Mouse (Mus musculus) thymus, adult 2 months (tissue): ENCODE results near the gene Dis3l. TPM values are rescaled to one million over a fixed set of nuclear protein-coding genes. Genes with fewer than 3 reads are reported as not detected.

Experiments used
- DNase-seq: peaks from one replicate; pipeline ENCODE4 v3.0.0; 2021
- H3K27ac ChIP-seq: fragments of 200-500 bp; 2 replicates; pipeline ENCODE4 v1.5.1; 2012; ENCODE audit warnings: low read length, control low read depth; ENCODE audit not compliant: control insufficient read depth, insufficient read depth
- H3K27me3 ChIP-seq: fragments of 200-500 bp; 2 replicates; pipeline ENCODE4 v1.6.1; 2012; ENCODE audit warnings: mild to moderate bottlenecking, low read length, moderate library complexity, mixed read lengths; ENCODE audit not compliant: control insufficient read depth, insufficient read depth
- H3K36me3 ChIP-seq: fragments of 200-500 bp; 2 replicates; pipeline ENCODE4 v1.6.1; 2012; ENCODE audit warnings: mild to moderate bottlenecking, low read length, moderate library complexity; ENCODE audit not compliant: control insufficient read depth, insufficient read depth
- H3K4me1 ChIP-seq: fragments of 200-500 bp; replicated peaks from 2 replicates; pipeline ENCODE4 v1.6.1; 2012; ENCODE audit warnings: low read length; ENCODE audit not compliant: control insufficient read depth, insufficient read depth
- H3K4me3 ChIP-seq: fragments of 200-500 bp; 2 replicates; pipeline ENCODE4 v1.5.1; 2012; ENCODE audit warnings: mild to moderate bottlenecking, low read length, control low read depth, moderate library complexity; ENCODE audit not compliant: control insufficient read depth, insufficient read depth
- CTCF ChIP-seq: fragments of 200-500 bp; IDR thresholded peaks from 2 replicates; pipeline ENCODE4 v1.5.1; 2012; ENCODE audit warnings: mild to moderate bottlenecking, control low read depth, low read length, moderate library complexity, borderline replicate concordance; ENCODE audit not compliant: control insufficient read depth, poor library complexity, insufficient read depth; ENCODE audit errors: extremely low read depth
- POLR2A ChIP-seq: fragments of 200-500 bp; IDR thresholded peaks from 2 replicates; pipeline ENCODE4 v1.6.1; 2012; ENCODE audit warnings: mild to moderate bottlenecking, low read length, control low read depth, moderate library complexity; ENCODE audit not compliant: control insufficient read depth, poor library complexity, insufficient read depth; ENCODE audit errors: extremely low read depth
- WGBS: fragments of 180-500 bp; shearing (Covaris S2); methylation state at CpG from one replicate; pipeline ENCODE4 v1.1.7; 2018; 5-methylcytosine and 5-hydroxymethylcytosine counted together
- polyA plus RNA-seq: library from polyadenylated mRNA; depleted of rRNA; stranded (reverse); fragments of >200 nt; gene quantifications from 2 replicates; pipeline ENCODE4 v1.2.3, GENCODE M21; 2012

The Dis3l gene
- polyA plus RNA-seq, 1 experiment = 12.0 TPM

- DNase-seq = no peak
- Histone ChIP-seq H3K36me3 (no peaks in the 10 kb centered on the region), H3K4me1 (no peaks in the 10 kb centered on the region), H3K27me3 (no peaks in the 10 kb centered on the region), H3K27ac (no peak overlapping the region), H3K4me3 (no peak overlapping the region)
- 73% methylated on average over 11 of the region's 11 CpGs for WGBS
- no peak for TF ChIP-seq POLR2A
These were observed 30.3 kb upstream of the Dis3l start for GRCm38 (mm10) chr9:64371305-64371819.

GRCm38 (mm10) chr9:64369871-64370270, 28.8 kb upstream of the Dis3l start:
- no peak overlapping the region for H3K27ac ChIP-seq
- no peaks in the 10 kb centered on the region for H3K27me3 ChIP-seq
- TF ChIP-seq CTCF = no peak
- no peak for TF ChIP-seq POLR2A
- no peak for DNase-seq
- no peak overlapping the region for H3K4me3 ChIP-seq
- no peaks in the 10 kb centered on the region for H3K4me1 ChIP-seq
- 71% methylated on average over 7 of the region's 7 CpGs for WGBS
- no peaks in the 10 kb centered on the region for H3K36me3 ChIP-seq

- H3K4me3 ChIP-seq = no peak overlapping the region
- no peak for TF ChIP-seq POLR2A
- TF ChIP-seq CTCF = no peak
- no peak for DNase-seq
These were observed 20.3 kb upstream of the Dis3l start for GRCm38 (mm10) chr9:64361231-64361950.

GRCm38 (mm10) chr9:64355627-64356026, 14.5 kb upstream of the Dis3l start:
- TF ChIP-seq POLR2A (no peak), CTCF (no peak)
- H3K4me3 ChIP-seq = no peak overlapping the region
- H3K36me3 ChIP-seq = no peaks in the 10 kb centered on the region
- no peak overlapping the region for H3K27ac ChIP-seq
- DNase-seq = no peak
- H3K4me1 ChIP-seq = no peaks in the 10 kb centered on the region
- 87% methylated on average over 7 of the region's 7 CpGs for WGBS
- H3K27me3 ChIP-seq = no peaks in the 10 kb centered on the region

More at GRCm38 (mm10) chr9:64361231-64361950, 20.3 kb upstream of the Dis3l start:
- no peak overlapping the region for H3K27ac ChIP-seq
- no peaks in the 10 kb centered on the region for H3K4me1 ChIP-seq
- no peaks in the 10 kb centered on the region for H3K36me3 ChIP-seq
- WGBS = 92% methylated on average over 9 of the region's 9 CpGs
- H3K27me3 ChIP-seq = no peaks in the 10 kb centered on the region

GRCm38 (mm10) chr9:64351191-64351590, 10.1 kb upstream of the Dis3l start:
- 55% methylated on average over 3 of the region's 3 CpGs for WGBS
- peak; percentile 35 for DNase-seq
- no peak overlapping the region for H3K4me3 ChIP-seq
- TF ChIP-seq CTCF = no peak
- no peak for TF ChIP-seq POLR2A
- H3K27me3 ChIP-seq = no peaks in the 10 kb centered on the region
- H3K27ac ChIP-seq = no peak overlapping the region
- no peaks in the 10 kb centered on the region for H3K36me3 ChIP-seq
- no peaks in the 10 kb centered on the region for H3K4me1 ChIP-seq

GRCm38 (mm10) chr9:64349490-64349889, 8.4 kb upstream of the Dis3l start:
- H3K27ac ChIP-seq = no peak overlapping the region
- no peaks in the 10 kb centered on the region for H3K4me1 ChIP-seq
- H3K4me3 ChIP-seq = no peak overlapping the region
- no peaks in the 10 kb centered on the region for H3K27me3 ChIP-seq
- no peaks in the 10 kb centered on the region for H3K36me3 ChIP-seq
- DNase-seq = no peak
- TF ChIP-seq CTCF = no peak
- TF ChIP-seq POLR2A = no peak
- WGBS = 84% methylated on average over 5 of the region's 5 CpGs
